Mouse (Mus musculus) liver, adult 2 months (tissue): ENCODE data around the gene Dpy19l2. TPM values are rescaled to one million over a fixed set of nuclear protein-coding genes. Genes with fewer than 3 reads are reported as not detected.
A peak's percentile ranks its signal among the peaks of the same experiment; 100 is the strongest.

ENCODE experiments used
- DNase-seq: peaks from one replicate; pipeline ENCODE4 v3.0.0-alpha.2; 2011; ENCODE audit warnings: low read depth, low spot score; ENCODE audit errors: extremely low read depth
- H3K27ac ChIP-seq: fragments of 200-500 bp; replicated peaks from 2 replicates; pipeline ENCODE4 v1.5.1; 2012; ENCODE audit warnings: low read depth, mild to moderate bottlenecking, control low read depth, inconsistent platforms, low read length; ENCODE audit not compliant: insufficient read depth
- H3K27me3 ChIP-seq: fragments of 200-500 bp; 2 replicates; pipeline ENCODE4 v1.6.1; 2012; ENCODE audit warnings: mild to moderate bottlenecking, moderate library complexity, low read length, inconsistent platforms; ENCODE audit not compliant: control insufficient read depth, insufficient read depth
- H3K36me3 ChIP-seq: fragments of 200-500 bp; 2 replicates; pipeline ENCODE4 v1.6.1; 2012; ENCODE audit warnings: low read length, inconsistent platforms; ENCODE audit not compliant: control insufficient read depth, insufficient read depth
- H3K4me1 ChIP-seq: fragments of 200-500 bp; 2 replicates; pipeline ENCODE4 v1.6.1; 2011; ENCODE audit warnings: low read length; ENCODE audit not compliant: control insufficient read depth, insufficient read depth
- H3K4me3 ChIP-seq: fragments of 200-500 bp; 2 replicates; pipeline ENCODE4 v1.5.1; 2011; ENCODE audit warnings: low read depth, mild to moderate bottlenecking, control low read depth, low read length, moderate library complexity; ENCODE audit not compliant: insufficient read depth
- H3K79me2 ChIP-seq: fragments of 200-500 bp; 2 replicates; pipeline ENCODE4 v1.6.1; 2012; ENCODE audit warnings: inconsistent platforms, mild to moderate bottlenecking, low read length, moderate library complexity; ENCODE audit not compliant: control insufficient read depth, insufficient read depth
- H3K9ac ChIP-seq: fragments of 200-500 bp; 2 replicates; pipeline ENCODE4 v1.6.1; 2012; ENCODE audit warnings: low read depth, mild to moderate bottlenecking, control low read depth, inconsistent platforms, low read length
- CTCF ChIP-seq: fragments of 200-500 bp; IDR thresholded peaks from 2 replicates; pipeline ENCODE4 v1.5.1; 2011; ENCODE audit warnings: low read depth, low read length, control low read depth
- POLR2A ChIP-seq: fragments of 200-500 bp; IDR thresholded peaks from 2 replicates; pipeline ENCODE4 v1.6.1; 2011; ENCODE audit warnings: low read length, control low read depth; ENCODE audit not compliant: insufficient read depth; ENCODE audit errors: extremely low read depth
- WGBS: fragments of 180-500 bp; shearing (Covaris S2); methylation state at CpG from one replicate; pipeline ENCODE4 v1.1.7; 2018; 5-methylcytosine and 5-hydroxymethylcytosine counted together
- polyA plus RNA-seq: library from polyadenylated mRNA; depleted of rRNA; stranded (reverse); fragments of >200 nt; gene quantifications from 2 replicates; pipeline ENCODE4 v1.2.3, GENCODE M21; 2012; rRNA removed
- total RNA-seq: library from RNA; depleted of rRNA; stranded (reverse); fragments of >200 nt; gene quantifications from 2 replicates; pipeline ENCODE4 v1.2.3, GENCODE M21; 2014; rRNA removed

Gene Dpy19l2
- total and polyA plus RNA-seq, 2 experiments = not detected

DNA sequence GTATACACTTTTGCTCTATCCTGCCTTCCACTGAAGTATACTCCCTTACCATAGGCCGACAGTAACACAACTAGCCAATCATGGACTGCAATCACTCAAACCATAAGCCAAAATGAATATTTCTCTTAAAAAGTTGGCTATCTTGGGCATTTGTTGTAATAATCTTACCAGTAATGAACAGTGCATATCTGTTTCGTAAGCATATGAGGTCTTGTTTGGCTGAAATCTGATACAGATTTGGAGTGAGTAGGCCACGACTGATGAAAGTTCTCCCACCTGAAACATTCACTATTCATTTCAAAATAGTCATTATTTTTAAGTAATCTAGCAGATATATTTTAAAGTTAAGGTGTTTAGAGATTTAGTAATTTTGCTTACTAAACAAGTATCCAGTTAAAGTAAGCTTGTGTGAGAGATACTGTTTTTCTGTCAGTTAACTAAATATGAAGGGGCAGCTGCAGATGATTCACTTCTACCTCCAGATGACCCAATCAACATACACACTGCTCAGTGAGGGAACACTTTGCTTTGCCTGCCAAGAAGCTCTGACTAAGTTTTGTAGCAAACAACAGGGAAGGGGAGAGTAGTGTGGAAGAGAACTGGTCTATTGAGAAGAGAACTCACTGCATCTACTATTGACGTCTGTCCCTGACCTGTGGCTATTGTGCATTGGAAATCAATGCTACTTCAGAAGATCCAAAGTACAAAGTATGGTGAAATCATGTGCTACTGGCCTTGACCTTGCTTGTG is 184.5 kb downstream of the Dpy19l2 start:
- no peaks in the 10 kb centered on the region for H3K27me3 ChIP-seq
- H3K36me3 ChIP-seq = no peaks in the 10 kb centered on the region
- DNase-seq = peak; percentile 99
- no peak for TF ChIP-seq POLR2A
- TF ChIP-seq CTCF = no peak
- no peaks in the 10 kb centered on the region for H3K79me2 ChIP-seq
- peaks cover 32% of the 10 kb centered on the region for H3K4me1 ChIP-seq
- no peak overlapping the region for H3K4me3 ChIP-seq
- 22% methylated on average over 4 of the region's 4 CpGs for WGBS
- peak overlapping the region; percentile 93 for H3K27ac ChIP-seq
- no peak overlapping the region for H3K9ac ChIP-seq

DNA sequence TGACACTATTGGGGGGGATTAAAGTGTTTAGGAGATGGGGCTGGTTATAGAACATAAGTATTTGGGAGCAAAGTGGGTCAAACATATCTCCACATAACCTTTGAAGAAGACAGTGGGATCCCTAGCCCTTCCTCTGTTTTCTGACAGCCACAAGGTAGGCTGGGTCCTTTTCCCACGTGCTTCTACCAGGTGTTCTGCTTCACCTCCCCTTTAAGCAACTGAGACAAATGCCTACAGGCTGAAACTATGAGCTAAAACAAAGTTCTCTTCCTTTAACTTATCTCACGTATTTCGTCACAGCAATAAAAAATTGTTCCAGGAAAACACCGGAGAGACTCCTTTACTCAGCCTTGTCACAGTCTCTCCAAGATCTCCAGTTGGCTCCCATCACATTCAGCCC is 187.2 kb downstream of the Dpy19l2 start:
- peaks cover 30% of the 10 kb centered on the region for H3K4me1 ChIP-seq
- no peak overlapping the region for H3K27ac ChIP-seq
- H3K79me2 ChIP-seq = no peaks in the 10 kb centered on the region
- no peak overlapping the region for H3K9ac ChIP-seq
- no peak for DNase-seq
- no peaks in the 10 kb centered on the region for H3K27me3 ChIP-seq
- H3K36me3 ChIP-seq = 0 out of 2 replicates have a peak, but pooled peaks cover 2% of the 10 kb centered on the region
- 93% methylated on average over 4 of the region's 4 CpGs for WGBS
- H3K4me3 ChIP-seq = no peak overlapping the region
- TF ChIP-seq CTCF = no peak
- no peak for TF ChIP-seq POLR2A

Other genes starting within 250 kb of the Dpy19l2 start
- gene Dpy19l1, start 193.2 kb downstream of the Dpy19l2 start, total RNA-seq = 29.0 TPM in 2 replicates
- gene Dpy19l1, start 193.2 kb downstream of the Dpy19l2 start, polyA plus RNA-seq = 10.1 and 10.7 TPM in 2 replicates
- not detected in 2 replicates for gene Cypt4, start 71.1 kb downstream of the Dpy19l2 start, total RNA-seq
- not detected in 2 replicates for gene Cypt4, start 71.1 kb downstream of the Dpy19l2 start, polyA plus RNA-seq
- 2.2 and 3.0 TPM in 2 replicates for gene Tbx20, start 78.0 kb upstream of the Dpy19l2 start, total RNA-seq
- gene Tbx20, start 78.0 kb upstream of the Dpy19l2 start, polyA plus RNA-seq = 0.52 and 0.67 TPM in 2 replicates